Comparison of ENCODE assay signal across 14 mouse cellular contexts in the genomic region with DNA sequence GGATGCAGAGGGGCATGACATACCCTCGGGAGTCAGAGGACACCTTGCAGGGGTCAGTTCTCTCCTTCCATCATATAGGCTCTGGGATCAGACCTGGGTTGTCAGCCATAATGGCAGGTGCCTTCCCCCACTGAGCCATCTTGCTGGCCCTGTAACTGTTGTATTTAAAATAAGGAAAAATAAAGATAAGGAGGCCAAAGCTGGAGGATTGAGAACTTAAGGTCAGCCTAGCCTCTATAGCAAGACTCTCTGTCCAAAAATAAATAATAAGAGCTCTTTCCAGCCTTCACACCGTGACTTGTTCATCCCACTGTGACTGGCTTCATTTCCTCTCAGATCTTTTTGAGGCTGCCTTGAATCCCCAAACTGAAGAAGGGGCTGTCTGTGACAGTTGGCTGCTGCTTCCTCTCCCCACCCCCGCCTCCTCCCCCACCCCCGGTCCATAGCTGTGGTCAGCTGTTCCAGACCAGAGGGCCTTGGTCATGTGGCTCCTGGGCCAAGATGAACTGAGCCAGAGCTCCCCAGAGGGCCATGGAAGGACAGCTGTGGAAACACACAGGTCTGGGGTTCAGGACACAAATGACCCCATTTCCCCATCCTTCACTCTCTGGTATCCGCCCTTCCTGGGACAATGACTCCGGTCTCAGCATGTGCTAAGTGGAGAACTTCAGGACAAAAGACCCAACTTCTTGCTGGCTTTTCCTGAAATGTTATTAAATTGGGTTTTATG.
DNase-seq lines count a peak whose midpoint lies in the region; ATAC-seq lines count a peak whose summit lies in the region.
"Had no signal": no experiment of that assay in that cellular context is flagged by ENCODE, and none has a peak within 500 bp of the region (broad histone marks: within the 10 kb centered on the region; RNA-seq: fewer than 3 reads in every experiment).

No protein-coding gene starts in this region.

- H3K4me3 ChIP-seq in heart, embryonic 11.5 days (ENCODE audit: low read depth, low read length): no peak overlapping the region
- no peak overlapping the region for H3K4me3 ChIP-seq in embryonic facial prominence, embryonic 10.5 days
- H3K4me3 ChIP-seq: forebrain, embryonic 15.5 days; heart, embryonic 15.5 days; limb, embryonic 12.5 days had no signal

- H3K9me3 ChIP-seq in heart, embryonic 11.5 days (replicated peaks; ENCODE audit: control insufficient read depth, low read length): peaks cover 9% of the 10 kb centered on the region
- H3K9me3 ChIP-seq in embryonic facial prominence, embryonic 10.5 days: peaks cover 20% of the 10 kb centered on the region
- H3K9me3 ChIP-seq: heart, embryonic 15.5 days had no signal

- no peak overlapping the region for H3K27ac ChIP-seq in heart, embryonic 11.5 days (ENCODE audit: low read depth, low read length)
- H3K27ac ChIP-seq in embryonic facial prominence, embryonic 10.5 days (replicated peaks): peak overlapping the region; percentile 14; the same call in 1 of the 2 replicates
- H3K27ac ChIP-seq: forebrain, embryonic 15.5 days; heart, embryonic 15.5 days; hindbrain, postnatal 0 days; limb, embryonic 12.5 days had no signal

- H3K9ac ChIP-seq in heart, embryonic 11.5 days (ENCODE audit: low read depth, low read length): no peak overlapping the region
- H3K9ac ChIP-seq: forebrain, embryonic 15.5 days; heart, embryonic 15.5 days; limb, embryonic 12.5 days had no signal

- intact Hi-C loops in heart, postnatal 36 days (cut with DNase I): no loop called here

- WGBS in heart, embryonic 11.5 days (ENCODE audit: insufficient replicate concordance): 76% methylated on average over 6 of the region's 6 CpGs
- WGBS in embryonic facial prominence, embryonic 10.5 days: 71% methylated on average over 6 of the region's 6 CpGs

- peak; percentile 99 for DNase-seq in heart, adult 11 months
- no peak for DNase-seq in embryonic facial prominence, embryonic 10.5 days (ENCODE audit: low spot score)
- DNase-seq in heart, postnatal 36 days: peak; percentile 44 to 58
- DNase-seq in kidney, postnatal 25 days: peak; percentile 62 to 82
- no peak for DNase-seq in layer of hippocampus, postnatal 25 days (ENCODE audit: extremely low spot score in 1 of 2, low spot score in 1 of 2)
- DNase-seq in left cerebral cortex, adult 18-20 months (ENCODE audit: low spot score in 2 of 2): no peak
- DNase-seq: cerebellum, postnatal 14 days; thymus, postnatal 14 days had no signal

- no peaks in the 10 kb centered on the region; the same call in 1 of the 2 replicates for H3K36me3 ChIP-seq in heart, embryonic 11.5 days (ENCODE audit: control insufficient read depth, insufficient read depth, low read length)
- H3K36me3 ChIP-seq in embryonic facial prominence, embryonic 10.5 days (replicated peaks): no peaks in the 10 kb centered on the region
- H3K36me3 ChIP-seq: forebrain, embryonic 15.5 days; heart, embryonic 15.5 days had no signal

- no peaks in the 10 kb centered on the region for H3K27me3 ChIP-seq in heart, embryonic 11.5 days (ENCODE audit: control insufficient read depth, insufficient read depth, low read length)
- H3K27me3 ChIP-seq in embryonic facial prominence, embryonic 10.5 days (replicated peaks; ENCODE audit: low read depth, poor library complexity, severe bottlenecking): no peaks in the 10 kb centered on the region
- H3K27me3 ChIP-seq: forebrain, embryonic 15.5 days; heart, embryonic 15.5 days; limb, embryonic 12.5 days had no signal

- H3K4me1 ChIP-seq in heart, embryonic 11.5 days (ENCODE audit: control insufficient read depth, insufficient read depth, low read length): 0 out of 2 replicates have a peak, but pooled peaks cover 6% of the 10 kb centered on the region
- peaks cover 9% of the 10 kb centered on the region for H3K4me1 ChIP-seq in embryonic facial prominence, embryonic 10.5 days
- H3K4me1 ChIP-seq: forebrain, embryonic 15.5 days had no signal

- no peak for ATAC-seq in heart, embryonic 11.5 days (replicated peaks; ENCODE audit: insufficient number of reproducible peaks, low FRiP score, low TSS enrichment)
- no peak for ATAC-seq in activated CD4-positive, CD25-positive, alpha-beta regulatory T cell, adult 4 months
- ATAC-seq: forebrain, embryonic 15.5 days; hindbrain, postnatal 0 days had no signal

- no peak overlapping the region for H3K4me2 ChIP-seq in heart, embryonic 11.5 days
- H3K4me2 ChIP-seq: forebrain, embryonic 15.5 days; heart, embryonic 15.5 days; limb, embryonic 12.5 days had no signal

Comparison
In these comparisons a context has a peak if more than half of its experiments do, and no peak if none do; other contexts are left out.
1. DNase-seq: peak in heart, adult 11 months (single experiment), heart, postnatal 36 days (2 of 2) and kidney, postnatal 25 days (2 of 2); none in embryonic facial prominence, embryonic 10.5 days (single experiment), layer of hippocampus, postnatal 25 days (0 of 2) and left cerebral cortex, adult 18-20 months (0 of 2).